Mouse (Mus musculus) olfactory bulb, adult 2 months (tissue): ENCODE measurements at regions not wholly inside any gene's neighbourhood (a gene's known extent, or its start where the extent isn't known, plus 50 kb on each side); places are given as distances from the start of the nearest gene placed in this dataset.

Experiments used
- CTCF ChIP-seq: fragments of 200-500 bp; IDR thresholded peaks from 2 replicates; pipeline ENCODE4 v1.5.1; 2012; ENCODE audit warnings: low read depth, mild to moderate bottlenecking, low read length, moderate library complexity; ENCODE audit not compliant: insufficient read depth
- POLR2A ChIP-seq: fragments of 200-500 bp; IDR thresholded peaks from 2 replicates; pipeline ENCODE4 v1.6.1; 2012; ENCODE audit warnings: mild to moderate bottlenecking, low read depth, low read length, moderate library complexity; ENCODE audit not compliant: insufficient read depth

DNA sequence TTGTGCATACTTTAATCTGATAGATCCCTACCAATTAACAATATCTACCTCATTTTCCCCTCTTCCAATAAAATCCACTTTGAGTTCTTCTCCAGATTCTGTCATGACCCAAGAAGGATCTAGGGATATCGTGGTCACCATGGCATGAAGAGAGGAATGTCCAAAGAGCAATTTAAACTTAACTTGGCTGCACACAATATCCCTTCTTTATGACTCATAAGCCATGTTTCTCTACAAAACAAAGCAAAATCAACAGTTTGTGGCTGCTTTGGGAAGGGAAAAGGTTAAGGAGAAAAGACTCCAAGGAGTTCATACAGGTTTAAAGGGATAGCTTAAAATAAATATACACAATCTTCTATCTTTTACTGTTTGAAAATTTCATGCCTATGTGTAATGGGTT is 571.8 kb upstream of the Zeb2 start:
- no peak for TF ChIP-seq CTCF
- TF ChIP-seq POLR2A = no peak
